Mouse (Mus musculus) olfactory bulb, adult 2 months (tissue): Measurements from ENCODE around the gene Hoxa6.

Experiments
- CTCF ChIP-seq: fragments of 200-500 bp; IDR thresholded peaks from 2 replicates; pipeline ENCODE4 v1.5.1; 2012; ENCODE audit warnings: low read depth, mild to moderate bottlenecking, low read length, moderate library complexity; ENCODE audit not compliant: insufficient read depth
- POLR2A ChIP-seq: fragments of 200-500 bp; IDR thresholded peaks from 2 replicates; pipeline ENCODE4 v1.6.1; 2012; ENCODE audit warnings: mild to moderate bottlenecking, low read depth, low read length, moderate library complexity; ENCODE audit not compliant: insufficient read depth

GRCm38 (mm10) chr6:52180726-52181125 is 27.8 kb downstream of the Hoxa6 start:
- no peak for TF ChIP-seq CTCF
- TF ChIP-seq POLR2A, result no peak
